Mouse (Mus musculus) gastrocnemius, postnatal 36 days (tissue): Measurements from ENCODE around the gene Gm7978. TPM values are rescaled to one million over a fixed set of nuclear protein-coding genes. Genes with fewer than 3 reads are reported as not detected.
"Not testable (repeated sequence)": the region's sequence is repeated elsewhere in the genome, so short reads cannot be mapped to it uniquely, and the experiment has no call there.

Experiments
- DNase-seq, 2 experiments: peaks; one replicate each; pipeline ENCODE4 v3.0.0; 2022
- intact Hi-C: fragments of 180-260 bp; cut with DNase I; formaldehyde crosslinking; loops from one replicate; pipeline ENCODE4 v1.15.1; 2025
- long read RNA-seq, 2 experiments: library from polyadenylated mRNA; stranded (forward); transcript quantifications; one replicate each; pipeline ENCODE4 v2.0.0; 2021
- total RNA-seq, 2 experiments: library from RNA; stranded (reverse); gene quantifications; 2 replicates each; pipeline ENCODE4 v1.2.3; 2021

Gm7978 gene
- not detected for total RNA-seq
- long read RNA-seq, experiment 1: 0 reads
- long read RNA-seq, experiment 2: 0 reads

- intact Hi-C loops, DNase-seq: not testable (repeated sequence)
Measured at GRCm38 (mm10) chr5:95736073-95736472, at the start of gene Gm7978. Gm7978 (minus strand) TSS chr5:95736173.

- DNase-seq, intact Hi-C loops: not testable (repeated sequence)
Measured at GRCm38 (mm10) chr5:95775690-95776089, 39.7 kb upstream of the Gm7978 start, which contains the start of gene E330014E10Rik. E330014E10Rik (plus strand) TSS chr5:95775990.

GRCm38 (mm10) chr5:95741714-95742113 is 5.7 kb upstream of the Gm7978 start, which contains the start of gene Gm7982:
Gm7982 (plus strand) TSS chr5:95742014.
- intact Hi-C loops, DNase-seq: not testable (repeated sequence)

Other genes starting within 250 kb of the Gm7978 start
- gene Gm3286, start 225.4 kb downstream of the Gm7978 start, total RNA-seq: not detected
- not detected for gene Gm7971, start 141.3 kb downstream of the Gm7978 start, total RNA-seq
- gene Gm7982, start 5.8 kb upstream of the Gm7978 start, total RNA-seq: not detected
- not detected for gene E330014E10Rik, start 39.8 kb upstream of the Gm7978 start, total RNA-seq
- under 1 TPM in 1 of 2 experiments, not detected in 1; 0.38 TPM for gene Cxcl13, start 220.8 kb upstream of the Gm7978 start, total RNA-seq